Mouse (Mus musculus) lung, adult 2 months (tissue): ENCODE data around the gene Fat3.

Source experiments
- CTCF ChIP-seq: fragments of 200-500 bp; IDR thresholded peaks from 2 replicates; pipeline ENCODE4 v1.5.1; 2011; ENCODE audit warnings: mild to moderate bottlenecking, low read length, control low read depth; ENCODE audit not compliant: insufficient read depth
- POLR2A ChIP-seq: fragments of 200-500 bp; IDR thresholded peaks from 2 replicates; pipeline ENCODE4 v1.6.1; 2011; ENCODE audit warnings: low read depth, mild to moderate bottlenecking, control low read depth, low read length, borderline replicate concordance; ENCODE audit errors: extremely low read depth

DNA sequence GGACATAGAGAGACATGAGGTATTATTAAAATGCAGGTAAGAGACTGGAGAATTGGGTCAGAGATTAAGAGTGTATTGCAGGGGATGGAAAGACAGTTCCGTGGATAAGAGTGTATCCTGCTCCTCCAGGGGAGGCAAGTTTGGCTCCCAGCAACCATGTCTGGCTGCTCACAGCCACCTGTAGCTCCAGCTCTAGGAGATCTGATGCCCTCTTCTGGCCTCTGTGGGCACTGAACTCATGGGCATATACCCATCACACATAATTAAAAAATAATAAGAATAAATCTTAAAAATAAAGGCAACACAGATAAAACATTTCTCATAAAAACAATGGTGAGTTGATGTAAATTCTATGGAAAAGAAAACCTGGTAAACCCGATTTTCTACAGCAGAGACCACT lies 525.1 kb downstream of the Fat3 start:
- TF ChIP-seq CTCF, result no peak
- TF ChIP-seq POLR2A, result no peak
